Mouse (Mus musculus) megakaryocyte, embryonic 14.5 days (primary cell): ENCODE data around the gene Relt.

ENCODE experiments used
- FLI1 ChIP-seq: IDR thresholded peaks from 2 replicates; pipeline ENCODE4 v1.6.1; 2012; ENCODE audit warnings: low read length, inconsistent platforms, mixed read lengths
- GATA1 ChIP-seq: IDR thresholded peaks from 3 replicates; pipeline ENCODE4 v1.6.1; 2012; ENCODE audit warnings: mixed read lengths, low read length, inconsistent platforms, borderline replicate concordance

- TF ChIP-seq GATA1 (no peak), FLI1 (no peak)
These were observed 14.5 kb downstream of the Relt start for GRCm38 (mm10) chr7:100848744-100849143.
